Mouse (Mus musculus): Measurements from ENCODE around the gene Scpep1. TPM values are rescaled to one million over a fixed set of nuclear protein-coding genes. Genes with fewer than 3 reads are reported as not detected.
"Not testable (repeated sequence)": the region's sequence is repeated elsewhere in the genome, so short reads cannot be mapped to it uniquely, and the experiment has no call there.

Gene Scpep1
- total and polyA plus RNA-seq, 3 experiments = 2.1 to 25.2 (median 8.1) TPM

DNA sequence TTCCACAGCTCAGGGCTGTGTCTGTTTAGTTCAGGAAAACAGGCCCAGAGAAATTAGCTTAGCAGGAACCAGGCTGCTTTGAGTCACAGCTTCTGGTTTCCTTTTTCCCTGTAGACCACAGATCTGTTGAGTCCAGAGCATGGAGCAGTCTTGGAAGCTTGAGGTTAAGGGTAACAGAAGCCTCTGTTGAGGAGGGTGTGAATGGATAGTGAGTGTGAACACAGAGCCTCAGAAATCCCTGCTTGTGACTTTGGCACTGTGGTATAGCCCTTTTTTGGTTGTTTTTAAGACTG lies 45.2 kb upstream of the Scpep1 start:
- Histone ChIP-seq H3K4me3 (ENCODE audit: low read depth, low read length) (peak overlapping the region; percentile 100), H3K9me3 (replicated peaks) (no peaks in the 10 kb centered on the region), H3K27me3 (ENCODE audit: insufficient read depth, low read length) (no peaks in the 10 kb centered on the region), H3K4me1 (ENCODE audit: insufficient read depth, low read depth, low read length) (peaks cover 70% of the 10 kb centered on the region), H3K36me3 (replicated peaks) (peaks cover 49% of the 10 kb centered on the region)
- TF ChIP-seq TAL1 (conservative IDR thresholded peaks at IDR 0.05; ENCODE audit: low read depth, low read length) (no peak), GATA1 (IDR thresholded peaks at IDR 0.05; ENCODE audit: borderline replicate concordance, low read length) (no peak)
- no peak for DNase-seq (ENCODE audit: low spot score)
- no peak for ATAC-seq (ENCODE audit: extremely low read depth, insufficient number of reproducible peaks, low FRiP score, poor library complexity, severe bottlenecking)

DNA sequence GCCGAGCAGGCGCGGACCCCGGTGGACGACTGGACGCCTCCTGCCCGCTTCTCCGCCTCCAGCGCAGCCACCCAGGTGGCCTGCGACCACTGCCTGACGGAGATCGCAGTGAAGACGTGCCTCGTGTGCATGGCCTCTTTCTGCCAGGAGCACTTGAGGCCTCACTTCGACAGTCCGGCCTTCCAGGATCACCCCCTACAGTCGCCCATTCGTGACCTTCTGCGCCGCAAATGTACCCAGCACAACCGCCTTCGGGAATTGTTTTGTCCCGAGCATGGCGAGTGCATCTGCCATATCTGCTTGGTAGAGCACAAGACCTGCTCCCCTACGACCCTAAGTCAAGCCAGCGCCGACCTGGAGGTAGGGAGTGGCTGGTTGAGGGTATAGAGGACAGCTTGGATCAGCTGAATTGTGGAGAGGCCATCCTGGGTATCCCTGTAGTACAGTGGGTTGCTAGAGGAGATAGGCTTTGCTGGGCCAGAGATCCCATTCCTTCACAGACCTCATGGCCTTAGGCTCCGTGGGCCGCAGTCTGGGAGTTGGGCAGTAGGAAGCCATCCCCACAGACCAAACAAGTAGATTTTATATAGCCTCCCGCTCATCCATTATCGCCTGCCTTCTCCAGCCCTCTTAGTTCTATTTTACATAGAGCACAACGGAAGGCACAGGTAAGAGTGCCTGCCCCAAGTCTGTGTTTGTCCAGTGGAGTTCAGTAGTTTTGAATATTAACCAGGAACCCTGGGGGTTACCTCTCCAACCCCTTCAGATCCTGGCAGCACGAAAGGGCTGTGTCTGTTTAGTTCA lies 44.7 kb upstream of the Scpep1 start:
- H3K4me3 ChIP-seq (ENCODE audit: low read depth, low read length) = peak overlapping the region; percentile 100
- H3K36me3 ChIP-seq (replicated peaks) = peaks cover 44% of the 10 kb centered on the region
- no peaks in the 10 kb centered on the region for H3K27me3 ChIP-seq (ENCODE audit: insufficient read depth, low read length)
- H3K4me1 ChIP-seq (ENCODE audit: insufficient read depth, low read depth, low read length) = peaks cover 68% of the 10 kb centered on the region
- ATAC-seq (ENCODE audit: extremely low read depth, insufficient number of reproducible peaks, low FRiP score, poor library complexity, severe bottlenecking) = no peak
- no peaks in the 10 kb centered on the region for H3K9me3 ChIP-seq (replicated peaks)
- no peak for DNase-seq (ENCODE audit: low spot score)
- TF ChIP-seq GATA2 (IDR thresholded peaks at IDR 0.05; ENCODE audit: borderline replicate concordance, low read depth, low read length) (no peak), CTCF (IDR thresholded peaks at IDR 0.05; ENCODE audit: low read depth, low read length) (no peak), POLR2AphosphoS5 (IDR thresholded peaks at IDR 0.05; ENCODE audit: insufficient replicate concordance, low read depth, low read length) (no peak), GATA1 (IDR thresholded peaks at IDR 0.05; ENCODE audit: borderline replicate concordance, low read length) (no peak), TAL1 (conservative IDR thresholded peaks at IDR 0.05; ENCODE audit: low read depth, low read length) (no peak)

DNA sequence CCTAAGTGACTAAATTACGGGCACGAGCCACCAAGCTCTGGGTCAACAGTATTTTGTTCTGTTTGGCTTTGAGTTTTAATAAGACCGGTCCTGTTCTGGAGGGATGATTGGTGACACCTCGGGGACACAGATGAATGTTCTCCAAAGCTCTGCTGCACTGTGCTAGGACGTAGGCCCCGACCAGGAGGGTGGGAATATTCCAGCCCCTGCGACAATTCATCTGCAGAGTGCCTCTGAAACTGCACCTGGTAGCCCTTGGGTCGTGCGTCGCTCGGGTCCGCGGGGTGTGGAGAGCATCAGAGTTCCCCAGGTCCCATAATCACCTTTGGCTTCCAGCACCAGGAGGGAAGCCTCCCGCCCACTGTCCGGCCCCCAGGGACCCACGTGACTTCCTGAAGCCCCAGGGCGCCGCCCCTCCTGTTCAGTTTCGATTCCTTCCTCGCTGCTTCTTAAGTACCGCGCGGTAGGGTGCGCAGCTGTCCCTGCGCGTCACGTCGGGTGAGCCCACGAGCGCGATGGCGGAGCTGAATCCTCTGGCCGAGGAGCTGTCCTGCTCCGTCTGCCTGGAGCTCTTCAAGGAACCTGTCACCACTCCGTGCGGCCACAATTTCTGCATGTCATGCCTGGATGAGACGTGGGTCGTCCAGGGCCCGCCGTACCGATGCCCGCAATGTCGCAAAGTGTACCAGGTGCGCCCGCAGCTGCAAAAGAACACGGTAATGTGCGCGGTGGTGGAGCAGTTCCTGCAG lies 43.9 kb upstream of the Scpep1 start, which contains the start of gene Trim25:
TSS of gene Trim25 (plus strand) at position 403 of the 749 bp plus-strand sequence.
- no peaks in the 10 kb centered on the region for H3K27me3 ChIP-seq (ENCODE audit: insufficient read depth, low read length)

DNA sequence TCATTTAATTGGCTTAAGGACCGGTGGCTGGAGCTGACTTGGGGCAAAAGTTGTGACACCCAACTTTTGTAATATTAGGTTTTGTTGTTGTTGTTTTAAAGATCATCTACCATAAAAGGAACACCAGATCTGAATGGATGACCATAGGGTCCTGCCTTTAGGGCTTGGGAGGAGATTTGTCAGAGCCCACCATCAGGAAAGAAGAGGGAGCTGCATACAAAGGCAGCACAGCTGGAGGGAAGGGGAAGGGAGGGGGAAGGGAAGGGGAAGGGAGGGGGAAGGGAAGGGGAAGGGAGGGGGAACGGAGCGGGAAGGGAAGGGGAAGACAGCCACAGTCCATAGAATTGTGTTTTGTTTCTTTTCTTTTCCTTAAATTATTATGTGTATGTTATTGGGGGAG lies 43.1 kb upstream of the Scpep1 start:
- TF ChIP-seq GATA2 (IDR thresholded peaks at IDR 0.05; ENCODE audit: borderline replicate concordance, low read depth, low read length) = no peak
- no peak for TF ChIP-seq CTCF (IDR thresholded peaks at IDR 0.05; ENCODE audit: low read depth, low read length)
- TF ChIP-seq TAL1 (conservative IDR thresholded peaks at IDR 0.05; ENCODE audit: low read depth, low read length) = no peak
- no peak for TF ChIP-seq POLR2AphosphoS5 (IDR thresholded peaks at IDR 0.05; ENCODE audit: insufficient replicate concordance, low read depth, low read length)
- TF ChIP-seq GATA1 (IDR thresholded peaks at IDR 0.05; ENCODE audit: borderline replicate concordance, low read length) = no peak
- DNase-seq (ENCODE audit: low spot score) (no peak), ATAC-seq (ENCODE audit: extremely low read depth, insufficient number of reproducible peaks, low FRiP score, poor library complexity, severe bottlenecking) (no peak)
- peaks cover 29% of the 10 kb centered on the region for H3K36me3 ChIP-seq (replicated peaks)
- no peaks in the 10 kb centered on the region for H3K27me3 ChIP-seq (ENCODE audit: insufficient read depth, low read length)
- peaks cover 68% of the 10 kb centered on the region for H3K4me1 ChIP-seq (ENCODE audit: insufficient read depth, low read depth, low read length)
- H3K9me3 ChIP-seq (replicated peaks) = no peaks in the 10 kb centered on the region
- peak overlapping the region; percentile 100; the same call in 1 of the 2 replicates for H3K4me3 ChIP-seq (ENCODE audit: low read depth, low read length)

More for the DNA sequence above, 43.9 kb upstream of the Scpep1 start, which contains the start of gene Trim25:
- H3K36me3 ChIP-seq (replicated peaks) = peaks cover 37% of the 10 kb centered on the region
- H3K4me3 ChIP-seq (ENCODE audit: low read depth, low read length) = peak within 1 kb of the TSS; percentile 100
- H3K4me1 ChIP-seq (ENCODE audit: insufficient read depth, low read depth, low read length) = peaks cover 67% of the 10 kb centered on the region
- peak; percentile 92 for DNase-seq (ENCODE audit: low spot score)
- ATAC-seq (ENCODE audit: extremely low read depth, insufficient number of reproducible peaks, low FRiP score, poor library complexity, severe bottlenecking) = peak; percentile 94
- TF ChIP-seq TAL1 (conservative IDR thresholded peaks at IDR 0.05; ENCODE audit: low read depth, low read length) = no peak
- TF ChIP-seq GATA2 (IDR thresholded peaks at IDR 0.05; ENCODE audit: borderline replicate concordance, low read depth, low read length) = no peak
- TF ChIP-seq GATA1 (IDR thresholded peaks at IDR 0.05; ENCODE audit: borderline replicate concordance, low read length) = no peak
- no peak for TF ChIP-seq POLR2AphosphoS5 (IDR thresholded peaks at IDR 0.05; ENCODE audit: insufficient replicate concordance, low read depth, low read length)
- TF ChIP-seq CTCF (IDR thresholded peaks at IDR 0.05; ENCODE audit: low read depth, low read length) = no peak
- no peaks in the 10 kb centered on the region for H3K9me3 ChIP-seq (replicated peaks)

DNA sequence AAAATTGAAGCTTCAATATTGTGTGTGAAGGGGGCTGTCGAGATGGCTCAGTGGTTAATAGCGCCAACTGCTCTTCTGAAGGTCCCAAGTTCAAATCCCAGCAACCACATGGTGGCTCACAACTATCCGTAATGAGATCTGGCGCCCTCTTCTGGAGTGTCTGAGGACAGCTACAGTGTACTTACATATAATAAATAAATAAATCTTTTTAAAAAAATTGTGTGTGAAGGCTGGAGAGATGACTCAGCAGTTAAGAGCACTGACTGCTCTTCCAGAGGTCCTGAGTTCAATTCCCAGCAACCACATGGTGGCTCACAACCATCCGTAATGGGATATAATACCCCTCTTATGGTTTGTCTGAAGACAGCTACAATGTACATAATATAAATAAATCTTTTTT lies 42.1 kb upstream of the Scpep1 start:
- not testable (repeated sequence) for H3K9me3 ChIP-seq (replicated peaks); ATAC-seq (ENCODE audit: extremely low read depth, insufficient number of reproducible peaks, low FRiP score, poor library complexity, severe bottlenecking); H3K27me3 ChIP-seq (ENCODE audit: insufficient read depth, low read length); H3K4me3 ChIP-seq (ENCODE audit: low read depth, low read length); DNase-seq (ENCODE audit: low spot score)
- peaks cover 19% of the 10 kb centered on the region for H3K36me3 ChIP-seq (replicated peaks)
- peaks cover 58% of the 10 kb centered on the region for H3K4me1 ChIP-seq (ENCODE audit: insufficient read depth, low read depth, low read length)

DNA sequence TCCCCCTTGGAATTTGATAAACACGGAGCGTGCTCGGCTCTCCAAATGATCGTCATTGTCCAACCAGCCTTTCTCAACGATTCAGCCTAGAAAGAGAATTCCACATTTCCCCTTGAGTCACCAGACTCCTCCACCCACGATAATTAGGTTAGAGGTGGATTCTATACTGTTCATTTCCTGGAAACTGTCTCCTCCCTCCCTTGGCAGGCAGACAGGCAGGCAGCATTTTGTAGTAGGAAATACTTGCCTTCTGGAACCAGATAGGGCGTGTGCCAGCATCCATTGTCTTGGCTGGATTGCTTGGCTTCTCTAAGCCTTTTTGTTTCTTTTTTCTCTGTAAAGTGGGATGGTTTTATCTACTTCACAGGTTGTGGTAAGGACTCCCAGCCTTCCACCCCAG lies 41.2 kb upstream of the Scpep1 start:
- Histone ChIP-seq H3K4me1 (ENCODE audit: insufficient read depth, low read depth, low read length) (peaks cover 50% of the 10 kb centered on the region), H3K9me3 (replicated peaks) (no peaks in the 10 kb centered on the region), H3K4me3 (ENCODE audit: low read depth, low read length) (no peak overlapping the region), H3K27me3 (ENCODE audit: insufficient read depth, low read length) (no peaks in the 10 kb centered on the region), H3K36me3 (replicated peaks) (peaks cover 11% of the 10 kb centered on the region)
- TF ChIP-seq GATA1 (IDR thresholded peaks at IDR 0.05; ENCODE audit: borderline replicate concordance, low read length) (no peak), POLR2AphosphoS5 (IDR thresholded peaks at IDR 0.05; ENCODE audit: insufficient replicate concordance, low read depth, low read length) (no peak), TAL1 (conservative IDR thresholded peaks at IDR 0.05; ENCODE audit: low read depth, low read length) (no peak), CTCF (IDR thresholded peaks at IDR 0.05; ENCODE audit: low read depth, low read length) (no peak), GATA2 (IDR thresholded peaks at IDR 0.05; ENCODE audit: borderline replicate concordance, low read depth, low read length) (no peak)
- ATAC-seq (ENCODE audit: extremely low read depth, insufficient number of reproducible peaks, low FRiP score, poor library complexity, severe bottlenecking) (no peak), DNase-seq (ENCODE audit: low spot score) (no peak)

Measured in G1E (cell line).